Mouse (Mus musculus): ENCODE measurements around the gene Atg7. TPM values are rescaled to one million over a fixed set of nuclear protein-coding genes. Genes with fewer than 3 reads are reported as not detected.

Atg7 gene
- polyA plus RNA-seq, 1 experiment from 2014 or later: 76.8 TPM

DNA sequence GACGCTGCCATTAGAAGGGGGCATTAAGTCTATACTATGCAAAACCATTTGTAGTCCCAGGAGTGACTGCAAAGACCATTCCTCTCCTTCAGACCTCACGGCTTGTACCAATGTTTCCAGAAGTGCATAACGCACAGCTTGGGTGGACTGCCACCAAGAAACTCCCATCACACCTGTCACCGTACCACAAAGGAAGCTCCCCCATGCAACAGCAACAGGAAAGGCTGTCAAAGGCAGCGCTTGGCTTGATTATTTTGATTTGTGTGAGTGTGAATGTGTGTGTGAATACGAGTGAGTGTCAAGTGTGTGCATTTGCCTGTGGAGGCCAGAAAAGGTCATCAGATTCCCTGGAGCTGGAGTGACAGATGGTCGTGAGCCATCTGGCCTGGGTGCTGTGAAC, 252.3 kb downstream of the Atg7 start:
- Histone ChIP-seq H3K36me3 (ENCODE audit: inconsistent target) (no peaks in the 10 kb centered on the region), H3K79me2 (ENCODE audit: inconsistent target) (peaks cover 84% of the 10 kb centered on the region), H3K27ac (no peak overlapping the region), H3K4me3 (ENCODE audit: inconsistent target) (no peak overlapping the region)
- WGBS (ENCODE audit: missing documents): 90% methylated on average over 6 of the region's 7 CpGs

DNA sequence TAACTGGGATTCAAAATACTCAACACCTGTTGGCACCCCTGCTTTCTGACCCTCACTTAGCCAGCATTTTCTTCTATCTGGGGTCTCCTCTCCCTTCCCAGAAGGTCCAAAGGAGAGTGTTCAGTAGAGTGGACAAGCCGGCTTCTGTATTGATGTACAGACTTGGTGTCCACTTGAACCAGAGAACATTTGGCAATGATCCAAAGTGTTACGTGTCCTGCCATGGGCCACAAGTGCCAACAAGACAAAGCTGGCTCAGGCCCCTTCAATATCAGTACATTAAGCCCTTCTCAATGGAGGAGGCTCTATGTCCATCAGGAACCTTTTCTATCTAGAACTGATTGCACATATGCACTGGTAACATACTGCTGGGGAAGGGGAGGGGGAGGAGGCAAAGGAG, 253.4 kb downstream of the Atg7 start:
- H3K36me3 ChIP-seq (ENCODE audit: inconsistent target): no peaks in the 10 kb centered on the region
- H3K27ac ChIP-seq: no peak overlapping the region
- peaks cover 84% of the 10 kb centered on the region for H3K79me2 ChIP-seq (ENCODE audit: inconsistent target)
- no peak overlapping the region for H3K4me3 ChIP-seq (ENCODE audit: inconsistent target)
- 92% methylated on average over 2 of the region's 2 CpGs for WGBS (ENCODE audit: missing documents)

DNA sequence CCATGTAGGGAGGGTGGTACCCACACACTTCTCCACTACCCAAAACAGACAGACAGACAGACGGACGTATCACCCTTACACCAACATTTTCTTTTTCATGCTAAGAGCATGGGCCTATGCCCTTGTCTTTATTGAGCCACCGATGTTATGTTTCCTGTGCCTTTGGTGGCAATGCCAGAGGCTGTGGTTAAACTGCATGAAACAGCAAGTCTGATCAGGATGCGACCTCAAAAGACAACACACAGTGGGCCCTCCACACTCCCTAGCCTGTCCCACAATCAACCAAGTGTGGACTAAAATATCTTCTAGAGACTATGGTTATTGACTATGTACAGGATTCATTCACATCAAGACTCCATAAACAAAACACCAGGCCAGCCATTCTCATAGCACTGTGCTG, 256.1 kb downstream of the Atg7 start:
- no peak overlapping the region for H3K27ac ChIP-seq
- 38% methylated on average over 4 of the region's 4 CpGs for WGBS (ENCODE audit: missing documents)
- no peaks in the 10 kb centered on the region for H3K36me3 ChIP-seq (ENCODE audit: inconsistent target)
- peaks cover 88% of the 10 kb centered on the region for H3K79me2 ChIP-seq (ENCODE audit: inconsistent target)
- no peak overlapping the region for H3K4me3 ChIP-seq (ENCODE audit: inconsistent target)

DNA sequence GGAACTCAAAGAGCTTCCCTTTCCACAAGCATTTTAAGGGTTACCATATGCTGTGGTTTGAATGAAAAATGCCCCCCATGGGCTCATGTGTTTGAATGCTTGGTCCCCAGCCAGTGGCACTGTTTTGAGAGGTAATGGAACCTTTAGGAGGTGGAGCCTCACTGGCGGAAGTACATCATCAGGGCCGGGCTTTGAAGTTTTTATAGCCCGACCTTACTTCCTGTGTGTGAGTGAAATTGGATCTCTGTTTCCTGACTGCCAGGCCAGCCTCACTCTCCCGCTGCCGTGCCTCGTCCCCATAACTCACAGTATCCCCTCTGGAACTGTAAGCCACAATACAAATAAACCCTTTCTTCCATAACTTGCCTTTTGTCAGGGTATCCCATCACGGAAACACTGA, 256.8 kb downstream of the Atg7 start:
- 46% methylated on average over 7 of the region's 7 CpGs for WGBS (ENCODE audit: missing documents)
- Histone ChIP-seq H3K36me3 (ENCODE audit: inconsistent target) (no peaks in the 10 kb centered on the region), H3K27ac (no peak overlapping the region), H3K4me3 (ENCODE audit: inconsistent target) (no peak overlapping the region), H3K79me2 (ENCODE audit: inconsistent target) (peaks cover 95% of the 10 kb centered on the region)

DNA sequence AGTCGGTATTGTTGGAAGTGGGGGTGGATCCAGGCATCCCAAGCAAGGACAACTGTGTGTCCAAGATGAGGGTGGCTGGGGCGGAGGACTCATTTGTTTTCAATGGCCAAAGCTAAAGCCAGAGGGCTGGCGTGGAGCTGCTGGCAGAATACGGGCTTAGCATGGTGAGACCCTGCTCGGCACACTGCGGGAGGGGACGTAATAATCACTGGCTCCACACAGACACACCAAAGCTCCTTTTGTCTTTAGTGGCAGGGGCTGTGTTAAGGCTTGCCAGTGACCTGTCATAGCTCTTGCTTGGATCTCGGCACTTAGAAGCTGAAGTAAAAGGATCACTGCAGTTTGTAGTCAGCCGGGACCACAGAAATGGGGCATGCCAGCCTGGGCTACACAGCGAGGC, 257.3 kb downstream of the Atg7 start:
- H3K36me3 ChIP-seq (ENCODE audit: inconsistent target): no peaks in the 10 kb centered on the region
- 97% methylated on average over 10 of the region's 10 CpGs for WGBS (ENCODE audit: missing documents)
- H3K27ac ChIP-seq: no peak overlapping the region
- peaks cover 99% of the 10 kb centered on the region for H3K79me2 ChIP-seq (ENCODE audit: inconsistent target)
- no peak overlapping the region for H3K4me3 ChIP-seq (ENCODE audit: inconsistent target)

DNA sequence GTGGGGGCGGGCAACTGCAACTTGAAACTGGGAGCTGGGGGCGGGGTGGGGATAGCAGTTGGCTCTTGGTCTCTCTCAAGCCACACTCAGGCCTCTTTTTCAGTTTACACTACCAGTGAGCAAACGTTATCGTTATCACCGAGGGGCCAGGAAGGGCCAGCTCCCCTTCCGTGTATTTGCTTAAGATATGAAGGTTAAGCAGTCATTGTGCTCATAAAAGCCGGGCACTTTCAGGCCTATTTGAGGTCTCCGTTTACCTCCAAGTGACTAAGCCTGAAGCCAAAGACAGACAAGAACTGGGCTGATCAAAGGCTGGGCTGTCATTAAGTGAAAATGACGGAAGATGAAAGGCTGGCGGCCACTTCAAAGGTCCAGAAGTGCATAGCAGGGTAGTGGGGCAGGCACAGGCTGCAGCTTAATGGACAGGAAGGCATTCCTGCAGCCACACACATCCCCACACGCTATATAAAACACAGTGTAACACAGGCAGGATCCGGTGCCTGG, 258.5 kb downstream of the Atg7 start:
- Histone ChIP-seq H3K79me2 (ENCODE audit: inconsistent target) (peaks cover 99% of the 10 kb centered on the region), H3K4me3 (ENCODE audit: inconsistent target) (no peak overlapping the region), H3K36me3 (ENCODE audit: inconsistent target) (no peaks in the 10 kb centered on the region), H3K27ac (no peak overlapping the region)
- WGBS (ENCODE audit: missing documents): 64% methylated on average over 12 of the region's 12 CpGs

DNA sequence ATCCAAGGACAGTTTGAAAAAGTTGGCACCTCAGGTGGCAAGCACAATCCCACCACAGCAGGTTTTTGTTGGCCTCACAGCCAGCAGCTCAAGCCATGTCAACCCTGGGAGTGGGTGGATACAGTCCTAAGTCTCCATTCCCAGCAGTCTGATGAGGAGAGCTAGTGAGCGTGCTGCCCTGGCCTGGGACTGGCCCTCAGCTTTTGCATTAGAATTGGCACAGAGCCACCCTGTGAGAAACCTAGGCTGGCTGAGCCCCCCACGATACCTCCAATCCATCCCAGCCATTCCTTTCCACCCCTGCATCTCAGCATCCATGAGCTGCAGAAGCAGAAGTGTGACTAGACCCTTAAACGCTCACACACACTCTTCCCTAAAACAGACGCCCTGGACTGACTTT, 259.0 kb downstream of the Atg7 start:
- 59% methylated on average over 4 of the region's 4 CpGs for WGBS (ENCODE audit: missing documents)
- H3K4me3 ChIP-seq (ENCODE audit: inconsistent target): no peak overlapping the region
- H3K36me3 ChIP-seq (ENCODE audit: inconsistent target): no peaks in the 10 kb centered on the region
- H3K27ac ChIP-seq: no peak overlapping the region
- peaks cover 99% of the 10 kb centered on the region for H3K79me2 ChIP-seq (ENCODE audit: inconsistent target)

DNA sequence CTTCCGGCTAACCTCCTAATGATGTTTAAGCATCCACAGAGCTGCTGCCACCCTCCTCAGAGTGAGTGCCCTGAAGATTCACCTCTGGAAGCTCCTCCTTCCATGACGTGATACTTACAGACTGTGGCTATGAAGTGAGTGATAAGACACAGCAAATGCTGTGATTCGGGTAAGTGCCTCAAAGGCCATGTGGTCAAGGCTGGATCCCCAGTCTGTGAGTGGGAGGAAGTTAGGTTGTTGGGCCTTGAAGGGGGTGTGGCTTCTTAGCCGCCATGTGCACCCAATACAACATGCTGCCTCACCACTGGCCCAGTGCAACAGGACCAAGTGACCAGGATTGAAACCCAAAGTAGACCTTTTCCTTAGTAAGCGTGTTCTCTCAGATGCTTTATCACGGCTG, 261.3 kb downstream of the Atg7 start:
- Histone ChIP-seq H3K27ac (no peak overlapping the region), H3K79me2 (ENCODE audit: inconsistent target) (peaks cover 98% of the 10 kb centered on the region), H3K4me3 (ENCODE audit: inconsistent target) (no peak overlapping the region), H3K36me3 (ENCODE audit: inconsistent target) (no peaks in the 10 kb centered on the region)
- WGBS (ENCODE audit: missing documents): 78% methylated on average over 6 of the region's 6 CpGs

DNA sequence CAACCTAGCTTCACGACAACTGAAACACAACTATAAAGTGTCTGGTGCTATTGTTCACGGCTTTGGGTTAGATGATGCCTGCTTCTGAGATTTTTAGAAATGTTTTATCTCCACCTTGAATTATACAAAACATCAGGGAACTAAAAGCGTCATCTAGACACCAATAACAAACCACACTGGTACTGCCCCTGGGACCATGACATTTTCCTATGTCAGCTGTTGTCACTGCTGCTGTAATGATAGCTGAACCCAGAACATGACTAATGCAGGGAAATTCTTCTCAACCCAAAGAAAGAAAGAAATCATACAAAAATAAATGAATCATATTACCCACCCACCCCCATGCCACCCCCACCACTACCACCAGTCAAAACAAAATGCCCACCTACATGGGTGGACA, 261.9 kb downstream of the Atg7 start:
- Histone ChIP-seq H3K36me3 (ENCODE audit: inconsistent target) (no peaks in the 10 kb centered on the region), H3K79me2 (ENCODE audit: inconsistent target) (peaks cover 98% of the 10 kb centered on the region), H3K4me3 (ENCODE audit: inconsistent target) (no peak overlapping the region), H3K27ac (no peak overlapping the region)
- 95% methylated on average over 3 of the region's 3 CpGs for WGBS (ENCODE audit: missing documents)

DNA sequence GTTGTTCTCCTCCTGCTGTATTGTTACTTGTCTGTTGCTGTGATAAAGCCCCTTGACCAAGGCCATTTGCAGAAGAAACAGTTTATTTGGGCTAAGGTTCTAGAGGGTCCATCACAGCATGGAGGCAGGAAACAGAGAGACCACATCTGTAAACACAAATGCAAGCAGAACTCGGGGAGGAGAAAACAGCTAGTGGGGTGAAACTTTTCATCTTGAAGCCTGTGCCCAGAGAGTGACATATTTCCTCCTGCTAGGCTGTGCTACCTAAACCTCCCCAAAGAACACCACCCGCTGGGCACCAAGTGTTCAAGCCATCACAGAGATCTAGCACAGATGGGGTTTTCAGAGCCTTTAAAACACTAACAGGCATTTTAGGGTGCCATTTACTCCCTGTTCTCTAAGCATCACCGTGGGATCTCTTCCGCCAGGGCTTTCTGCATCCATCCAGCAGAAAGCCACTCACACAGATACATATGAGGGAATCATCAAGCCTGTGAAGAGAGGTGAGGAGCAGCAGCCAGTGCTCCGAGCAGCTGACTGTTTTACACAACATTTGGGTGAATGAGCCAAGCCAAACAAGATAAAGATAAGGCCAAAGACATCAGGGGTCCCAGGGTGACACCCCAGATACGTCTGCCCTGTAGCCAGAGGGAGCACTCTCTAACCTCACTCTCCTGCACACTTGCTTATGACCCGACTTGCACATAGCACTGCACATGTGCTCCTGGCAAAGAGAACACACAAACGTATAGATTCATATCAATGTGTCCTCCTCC, 262.5 kb downstream of the Atg7 start:
- Histone ChIP-seq H3K79me2 (ENCODE audit: inconsistent target) (peaks cover 98% of the 10 kb centered on the region), H3K36me3 (ENCODE audit: inconsistent target) (no peaks in the 10 kb centered on the region), H3K27ac (no peak overlapping the region), H3K4me3 (ENCODE audit: inconsistent target) (no peak overlapping the region)
- WGBS (ENCODE audit: missing documents): 88% methylated on average over 7 of the region's 8 CpGs

DNA sequence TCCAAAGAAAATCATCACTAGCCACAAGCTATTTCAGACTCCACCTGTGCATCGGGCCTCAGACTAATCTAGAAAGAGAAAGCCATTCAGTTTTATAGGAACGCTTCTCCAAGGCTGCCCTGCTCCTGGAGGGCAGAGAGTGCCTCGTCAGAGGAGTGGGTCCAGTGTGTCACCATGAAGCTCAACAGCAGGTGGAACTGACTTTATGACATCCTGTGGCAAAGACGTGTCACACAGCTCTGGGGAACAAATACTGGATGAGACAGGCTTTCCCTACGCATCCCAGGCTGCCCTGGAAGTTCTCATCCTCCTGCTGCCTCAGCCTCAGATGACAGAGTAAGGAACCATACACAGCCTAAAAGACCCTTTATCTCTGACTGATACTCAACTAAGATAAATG, 263.3 kb downstream of the Atg7 start:
- WGBS (ENCODE audit: missing documents): 88% methylated on average over 5 of the region's 5 CpGs
- Histone ChIP-seq H3K27ac (no peak overlapping the region), H3K36me3 (ENCODE audit: inconsistent target) (no peaks in the 10 kb centered on the region), H3K79me2 (ENCODE audit: inconsistent target) (peaks cover 98% of the 10 kb centered on the region), H3K4me3 (ENCODE audit: inconsistent target) (no peak overlapping the region)

DNA sequence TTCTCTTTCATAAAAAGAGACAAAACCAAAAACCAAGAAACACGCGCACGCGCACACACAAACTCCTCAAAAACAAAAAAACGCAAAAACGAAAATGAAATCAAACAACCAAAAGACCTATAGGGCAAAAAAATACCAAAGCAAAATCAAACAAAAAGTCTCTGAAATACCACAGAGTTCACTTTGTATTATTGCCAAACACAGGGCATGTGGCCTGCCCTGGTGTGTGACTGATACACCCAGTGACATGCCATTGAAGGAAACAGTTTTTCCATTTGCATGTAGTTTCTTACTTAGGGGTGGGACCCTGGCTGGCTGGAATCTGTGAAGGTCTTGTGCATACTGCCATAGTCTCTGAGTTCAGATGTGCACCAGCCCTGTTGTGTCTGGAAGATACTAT, 264.6 kb downstream of the Atg7 start:
- H3K27ac ChIP-seq: no peak overlapping the region
- H3K79me2 ChIP-seq (ENCODE audit: inconsistent target): peaks cover 98% of the 10 kb centered on the region
- H3K36me3 ChIP-seq (ENCODE audit: inconsistent target): no peaks in the 10 kb centered on the region
- WGBS (ENCODE audit: missing documents): 78% methylated on average over 6 of the region's 6 CpGs
- H3K4me3 ChIP-seq (ENCODE audit: inconsistent target): no peak overlapping the region

DNA sequence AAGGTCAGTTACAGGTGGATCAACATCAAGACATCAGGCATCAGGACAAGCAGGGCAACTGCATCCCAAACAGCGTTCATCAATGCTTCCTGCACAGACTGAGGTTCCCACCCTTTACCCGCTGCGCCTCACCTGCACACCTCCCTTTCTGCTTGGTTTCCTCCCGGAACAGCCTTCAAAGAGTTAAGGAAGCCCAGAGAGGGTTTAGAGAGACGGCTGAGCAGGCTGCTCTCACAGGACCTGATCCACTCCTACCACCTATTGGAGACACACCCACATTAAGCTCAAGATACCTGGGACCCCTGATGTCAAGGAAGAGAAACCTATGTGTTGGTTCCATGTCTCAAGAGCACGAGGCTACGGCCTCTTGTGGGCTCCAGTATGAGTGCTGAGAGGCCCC, 266.9 kb downstream of the Atg7 start:
- WGBS (ENCODE audit: missing documents): 94% methylated on average over 7 of the region's 7 CpGs

More for the DNA sequence above, 266.9 kb downstream of the Atg7 start:
- Histone ChIP-seq H3K36me3 (ENCODE audit: inconsistent target) (no peaks in the 10 kb centered on the region), H3K79me2 (ENCODE audit: inconsistent target) (peaks cover 98% of the 10 kb centered on the region), H3K4me3 (ENCODE audit: inconsistent target) (no peak overlapping the region), H3K27ac (no peak overlapping the region)

All from macrophage (primary cell).